Mouse (Mus musculus): ENCODE data around the gene Zfp777.
A peak's percentile ranks its signal among the peaks of the same experiment; 100 is the strongest.

The Zfp777 gene

DNA sequence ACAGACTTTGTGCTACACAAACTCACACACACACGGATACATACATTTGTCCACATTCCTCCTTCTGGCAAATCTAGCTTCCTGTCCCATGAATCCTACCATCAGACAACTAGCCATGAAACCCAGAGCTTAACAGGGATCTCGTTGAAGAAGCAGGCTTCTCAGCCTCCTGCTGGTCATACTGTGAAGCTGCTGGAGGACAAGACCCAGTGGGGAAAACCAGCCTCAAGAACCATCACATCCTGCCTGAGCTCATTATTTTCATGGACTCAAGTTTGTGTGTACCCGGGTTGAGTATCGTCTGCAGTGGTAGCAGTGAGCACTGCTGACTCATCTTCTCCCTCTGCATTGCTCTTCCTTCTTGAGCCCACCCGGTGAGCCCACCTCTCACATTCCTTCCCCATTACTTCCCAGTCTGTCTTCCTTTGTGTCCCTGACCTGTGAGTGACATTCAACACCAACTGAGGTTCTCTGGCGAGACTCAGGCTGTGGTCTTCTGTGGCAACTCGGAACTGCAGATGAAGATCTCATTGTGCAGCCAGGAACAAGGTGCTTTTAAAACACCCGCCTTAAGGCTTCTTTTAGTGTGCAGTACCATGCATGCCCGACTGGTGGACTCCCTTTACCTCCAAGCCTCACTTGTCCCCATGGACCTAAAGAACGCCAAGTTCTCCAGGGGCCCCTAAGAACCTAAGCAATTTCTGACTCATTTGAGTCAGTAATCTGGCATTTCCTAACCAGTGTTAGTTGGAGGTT, 22.6 kb downstream of the Zfp777 start:
- DNase-seq (ENCODE audit: low read depth, low spot score) = no peak

DNA sequence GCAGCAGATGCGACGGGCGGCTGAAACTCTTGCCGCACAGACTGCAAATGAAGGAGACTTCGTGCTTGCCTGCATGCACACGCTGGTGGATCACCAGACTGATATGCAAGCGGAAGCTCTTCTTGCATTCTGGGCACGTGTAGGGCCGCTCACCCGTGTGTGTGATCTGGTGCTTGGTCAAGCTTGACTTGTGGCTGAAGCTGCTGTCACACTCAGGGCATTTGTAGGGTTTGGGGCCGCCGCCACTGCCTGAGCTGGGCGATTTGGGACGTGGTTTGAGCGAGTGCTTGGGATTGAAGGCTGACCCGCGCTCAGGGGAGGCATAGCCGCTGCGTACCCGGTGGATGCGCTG, 23.7 kb downstream of the Zfp777 start:
- DNase-seq (ENCODE audit: low read depth, low spot score) = no peak

DNA sequence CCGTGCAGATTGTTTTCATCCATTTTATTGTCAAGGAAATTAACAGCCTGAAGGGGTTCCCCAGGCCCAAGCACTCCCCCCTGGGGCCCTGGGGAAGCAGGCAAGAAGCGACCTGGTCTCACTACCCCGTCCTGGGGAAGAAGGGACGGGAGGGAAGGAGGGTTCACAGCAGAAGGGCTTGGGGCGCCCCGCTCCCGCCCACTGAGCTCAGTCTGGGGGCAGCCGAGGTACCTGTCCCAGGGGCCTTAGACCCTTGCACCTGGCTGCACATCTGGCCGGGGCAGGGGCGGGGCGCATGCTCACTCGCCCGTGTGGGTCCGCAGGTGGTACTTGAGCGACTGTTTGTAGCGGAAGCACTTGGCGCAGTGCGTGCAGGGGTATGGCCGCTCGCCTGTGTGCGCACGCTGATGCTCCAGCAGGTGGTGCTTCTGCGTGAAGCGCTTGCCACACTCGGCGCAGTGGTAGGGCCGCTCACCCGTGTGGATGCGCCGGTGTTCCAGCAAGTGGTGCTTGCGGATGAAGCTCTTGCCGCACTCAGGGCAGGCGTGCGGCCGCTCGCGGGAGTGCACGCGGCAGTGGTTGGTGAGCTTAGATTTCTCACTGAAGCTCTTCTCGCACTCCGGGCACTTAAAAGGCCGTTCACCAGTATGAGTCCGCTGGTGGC, 24.2 kb downstream of the Zfp777 start:
- DNase-seq (ENCODE audit: low read depth, low spot score) = no peak

DNA sequence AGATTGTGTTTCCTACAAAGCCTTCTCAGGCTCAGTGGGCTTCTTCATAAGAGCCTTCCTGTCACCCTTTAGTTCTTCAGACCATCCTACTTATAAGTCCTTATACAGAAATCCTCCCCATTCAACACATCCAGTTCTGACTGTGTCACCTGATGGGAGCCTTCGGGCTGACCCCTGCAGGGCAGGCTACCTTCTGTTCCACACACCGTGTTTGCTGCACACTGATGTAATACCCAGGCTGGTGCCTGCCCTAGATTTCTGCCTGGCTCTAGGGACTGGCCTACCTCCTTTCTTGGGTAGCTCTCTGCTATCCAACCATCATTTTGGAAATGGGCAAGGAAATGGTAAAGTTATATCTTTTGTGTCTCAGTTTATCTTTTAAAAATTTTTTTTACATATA, 26.0 kb downstream of the Zfp777 start:
- DNase-seq (ENCODE audit: low read depth, low spot score) = no peak

DNA sequence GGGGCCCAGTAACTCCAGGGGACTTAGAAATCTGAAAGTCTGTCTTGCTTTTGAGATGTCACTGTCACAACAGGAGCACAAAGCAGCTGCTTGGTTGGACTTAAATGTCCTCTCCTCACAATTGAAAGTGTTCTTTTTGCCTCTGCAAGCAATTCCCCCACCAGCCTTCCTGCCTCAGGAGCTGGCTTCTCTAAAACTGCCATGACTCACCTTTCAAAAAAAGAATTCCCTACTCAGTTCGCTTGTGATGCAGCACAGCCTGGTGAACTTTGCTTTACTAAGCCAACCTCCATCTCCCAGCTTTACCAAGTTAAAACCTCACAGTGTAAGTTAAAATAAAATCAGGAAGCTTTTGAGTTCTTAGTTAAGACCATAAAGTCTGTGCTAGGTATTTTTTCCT, 27.0 kb downstream of the Zfp777 start:
- no peak for DNase-seq (ENCODE audit: low read depth, low spot score)

DNA sequence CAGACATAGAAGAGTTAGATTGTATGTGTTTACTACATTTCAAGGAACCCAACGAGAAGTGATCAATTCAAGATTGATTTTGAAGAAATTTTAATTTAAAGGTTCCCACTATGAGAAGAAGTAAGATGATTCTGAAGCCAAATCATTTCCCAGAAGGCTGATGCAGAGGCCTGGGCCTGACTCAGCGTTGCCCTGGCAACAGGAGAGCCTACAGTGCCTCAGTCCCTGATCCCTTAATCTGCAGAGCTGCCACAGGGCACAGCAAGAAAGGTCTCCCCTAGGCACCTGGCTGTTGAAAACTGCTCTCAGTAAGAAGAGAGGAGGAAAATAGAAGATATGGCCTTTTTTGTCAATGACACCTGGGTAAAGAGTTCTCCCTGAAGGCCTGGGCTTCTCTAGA, 28.7 kb downstream of the Zfp777 start:
- no peak for DNase-seq (ENCODE audit: low read depth, low spot score)

DNA sequence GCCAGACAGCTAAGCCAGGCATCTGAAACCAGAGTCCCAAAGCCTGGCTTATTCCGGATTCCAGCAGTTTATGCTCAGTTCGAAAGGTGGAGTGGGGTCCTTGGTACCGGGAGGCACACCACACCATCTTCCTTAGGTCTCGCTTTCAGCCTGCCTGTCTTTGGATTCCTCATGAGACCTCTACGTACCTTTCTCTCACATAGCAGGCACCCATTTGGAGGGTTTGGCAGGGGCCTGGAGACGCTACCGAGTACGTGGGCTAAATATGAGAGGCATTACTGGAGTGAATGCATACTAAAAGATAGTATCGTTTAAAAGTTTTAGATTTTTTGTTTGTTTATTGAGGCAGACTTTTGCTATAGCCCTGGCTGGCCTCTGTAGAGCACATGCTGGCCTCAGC, 31.9 kb downstream of the Zfp777 start:
- DNase-seq (ENCODE audit: low read depth, low spot score) = no peak

DNA sequence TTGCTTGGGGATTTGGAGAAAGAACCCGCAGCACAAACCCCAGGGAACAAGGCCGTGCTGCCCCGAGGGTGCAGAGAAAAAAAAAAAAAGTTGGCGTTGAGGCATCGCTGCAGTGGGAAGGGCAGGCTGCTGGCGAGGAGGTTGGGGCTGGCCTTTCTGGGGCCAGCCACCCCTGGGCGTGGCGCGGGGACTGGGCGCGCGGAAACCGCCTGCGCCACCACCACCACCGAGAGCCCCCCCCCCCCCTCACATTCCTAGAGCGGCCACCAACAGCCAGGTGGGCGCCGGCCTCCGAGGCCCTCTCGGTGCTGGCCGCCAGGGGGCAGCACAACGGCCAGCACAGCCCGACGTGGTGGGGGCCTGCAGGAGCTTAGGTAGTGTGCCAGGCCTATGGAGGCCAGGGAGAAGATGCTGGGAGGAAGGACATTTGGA, 32.6 kb downstream of the Zfp777 start:
- DNase-seq (ENCODE audit: low read depth, low spot score) = peak; percentile 34

DNA sequence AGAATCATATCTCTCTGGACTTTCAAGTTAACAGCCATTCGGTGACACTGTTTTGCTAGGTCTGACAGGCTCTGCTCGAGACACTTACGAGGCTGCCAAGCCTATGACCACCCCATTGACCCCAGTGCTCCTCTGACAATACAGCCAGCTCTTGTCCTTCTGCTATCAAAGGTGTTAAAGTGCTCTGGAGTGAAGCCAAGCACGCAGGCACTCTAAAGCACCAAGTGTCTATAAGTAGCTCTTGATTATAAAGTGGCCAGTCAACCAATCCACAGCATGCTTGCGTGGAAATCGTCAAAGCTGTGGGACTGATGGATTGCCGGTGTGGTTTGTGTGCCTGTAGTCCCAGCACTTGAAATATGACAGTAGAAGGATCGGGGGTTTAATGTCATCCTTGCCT, 38.0 kb downstream of the Zfp777 start:
- no peak for DNase-seq (ENCODE audit: low read depth, low spot score)

DNA sequence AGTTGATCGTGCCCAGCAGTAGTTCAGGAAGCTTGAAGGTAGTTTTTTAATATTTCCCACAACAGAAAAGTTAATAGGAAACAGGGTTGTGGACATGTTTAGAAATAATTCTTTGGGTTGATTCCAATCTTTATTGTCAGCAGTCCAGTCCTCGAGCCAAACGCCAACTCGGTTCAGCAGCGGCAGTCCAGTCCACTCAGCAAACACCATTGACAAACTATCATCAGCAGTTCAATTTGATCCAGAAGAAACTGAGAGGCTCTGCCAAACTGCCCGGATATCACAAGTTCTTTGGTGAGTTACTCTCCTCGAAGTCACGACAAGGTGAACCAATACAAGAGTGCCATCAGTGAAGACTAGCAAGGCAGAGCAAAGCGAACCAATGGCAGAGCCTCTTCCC, 53.0 kb downstream of the Zfp777 start:
- no peak for DNase-seq (ENCODE audit: low read depth, low spot score)

DNA sequence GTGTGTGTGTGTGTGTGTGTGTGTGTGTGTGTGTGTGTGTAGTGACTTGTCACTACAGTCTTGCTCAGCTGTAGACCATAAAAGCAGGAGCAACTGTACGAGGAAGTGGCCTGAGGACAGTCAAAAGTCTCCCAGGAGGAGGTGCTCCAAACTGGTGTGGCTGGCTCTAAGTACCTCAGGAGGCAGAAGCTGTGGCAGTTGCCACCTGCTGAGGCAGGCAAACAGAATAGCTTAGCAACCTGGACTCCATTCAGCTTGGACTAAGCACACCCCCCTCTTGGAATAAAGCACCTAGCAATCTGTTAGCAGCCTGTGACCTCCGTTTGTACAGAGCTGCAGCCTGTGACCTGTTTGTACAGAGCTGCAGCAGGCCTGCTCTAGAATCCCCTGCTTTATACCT, 64.8 kb downstream of the Zfp777 start:
- DNase-seq (ENCODE audit: low read depth, low spot score) = no peak

DNA sequence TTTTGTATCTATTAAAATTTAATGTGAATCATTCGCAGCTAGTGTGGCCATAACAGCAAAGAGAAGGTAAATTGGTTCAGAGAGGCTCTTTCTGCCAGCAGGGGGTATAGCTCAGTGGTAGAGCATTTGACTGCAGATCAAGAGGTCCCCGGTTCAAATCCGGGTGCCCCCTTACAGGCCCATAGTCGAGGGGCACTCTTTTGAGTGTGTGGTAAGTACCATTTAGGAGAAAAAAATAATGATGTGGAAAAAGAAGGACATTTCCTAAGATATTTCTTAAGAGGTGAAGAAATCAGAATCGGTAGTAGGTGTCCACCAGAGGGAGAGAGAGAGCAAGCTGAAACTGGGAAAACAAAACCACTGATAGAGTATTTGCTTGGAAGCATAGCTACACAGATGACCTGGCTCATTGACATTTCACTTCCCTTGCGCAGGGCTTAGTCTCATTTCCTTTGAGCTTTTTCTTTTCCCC, 69.8 kb downstream of the Zfp777 start:
- DNase-seq (ENCODE audit: low read depth, low spot score) = peak; percentile 65

DNA sequence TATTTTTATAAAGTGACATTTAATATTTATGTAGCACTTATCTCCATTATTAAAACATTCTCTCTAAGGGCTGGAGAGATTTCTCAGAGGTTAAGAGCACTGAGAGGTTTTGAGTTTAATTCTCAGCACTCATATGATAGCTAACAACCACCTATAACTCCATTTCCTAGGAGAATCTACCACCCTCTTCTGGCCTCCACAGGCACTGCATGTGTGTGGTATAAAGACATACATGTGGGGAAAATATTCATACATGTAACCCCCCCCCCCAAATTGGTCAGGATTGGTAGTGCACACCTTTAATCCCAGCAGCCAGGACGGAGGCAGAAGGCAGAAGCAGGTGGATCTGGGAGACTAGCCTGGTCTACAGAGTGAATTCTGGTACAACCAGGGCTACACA, 74.1 kb downstream of the Zfp777 start:
- DNase-seq (ENCODE audit: low read depth, low spot score) = no peak
